Mouse (Mus musculus): Measurements from ENCODE around the gene Ctsf.
"Not testable (repeated sequence)": the region's sequence is repeated elsewhere in the genome, so short reads cannot be mapped to it uniquely, and the experiment has no call there.

Ctsf gene

DNA sequence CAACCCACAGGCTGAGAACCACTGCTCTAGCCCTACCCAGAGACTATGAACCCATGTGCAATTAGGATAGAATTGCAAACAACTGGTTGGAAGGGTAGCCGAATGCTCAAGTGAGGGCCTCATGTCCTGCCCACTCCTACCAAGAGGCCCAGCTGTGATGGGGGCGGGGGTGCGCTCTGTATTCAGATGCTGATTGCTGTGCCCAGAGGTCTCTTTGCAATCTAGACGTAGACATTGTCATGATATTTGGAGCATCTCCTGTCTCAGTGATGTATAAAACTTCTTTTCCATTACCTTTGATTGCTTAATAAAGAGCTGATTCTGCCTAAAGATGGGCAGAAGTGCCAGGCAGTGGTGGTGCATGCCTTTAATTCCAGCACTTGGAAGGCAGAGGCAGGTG lies 5.1 kb upstream of the Ctsf start:
- DNase-seq (ENCODE audit: low spot score), result no peak

DNA sequence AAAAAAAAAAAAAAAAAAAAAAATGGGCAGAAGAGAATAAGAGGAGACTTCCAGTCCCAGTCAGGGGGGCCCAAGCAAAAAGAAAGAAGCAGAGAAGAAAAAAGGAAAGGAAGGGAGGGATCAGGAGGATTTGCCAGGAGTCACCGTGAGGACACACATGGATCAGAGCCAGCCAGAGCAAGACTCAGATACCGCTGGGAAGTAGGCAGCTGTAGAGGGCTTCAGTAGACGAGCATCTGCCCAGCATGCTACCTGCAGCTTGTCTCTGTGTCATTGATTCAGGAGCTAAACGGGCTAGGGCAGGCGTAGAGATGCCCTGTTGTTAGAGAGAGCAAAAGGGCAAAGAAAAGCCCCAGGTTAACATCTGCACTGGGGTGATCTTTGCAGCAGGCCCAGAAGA lies 4.6 kb upstream of the Ctsf start:
- DNase-seq (ENCODE audit: low spot score), result no peak

DNA sequence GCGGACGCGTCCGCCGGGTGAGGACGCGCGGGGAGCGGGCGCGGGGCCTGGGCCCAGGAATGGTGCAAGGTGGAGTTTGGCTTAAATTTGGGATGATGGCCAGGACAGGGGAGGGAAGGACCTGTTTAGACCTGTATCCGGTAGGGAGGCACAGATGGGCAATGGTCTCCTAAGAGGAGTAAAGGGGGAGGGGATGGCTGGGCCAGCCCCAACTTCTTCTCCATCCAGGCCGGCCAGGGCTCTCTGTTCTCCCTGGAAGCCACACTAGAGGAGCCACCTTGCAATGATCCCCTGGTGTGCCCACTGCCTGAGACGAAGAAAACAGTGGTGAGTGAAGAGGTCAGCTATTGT lies 515 bp downstream of the Ctsf start:
- no peak for DNase-seq (ENCODE audit: low spot score)

DNA sequence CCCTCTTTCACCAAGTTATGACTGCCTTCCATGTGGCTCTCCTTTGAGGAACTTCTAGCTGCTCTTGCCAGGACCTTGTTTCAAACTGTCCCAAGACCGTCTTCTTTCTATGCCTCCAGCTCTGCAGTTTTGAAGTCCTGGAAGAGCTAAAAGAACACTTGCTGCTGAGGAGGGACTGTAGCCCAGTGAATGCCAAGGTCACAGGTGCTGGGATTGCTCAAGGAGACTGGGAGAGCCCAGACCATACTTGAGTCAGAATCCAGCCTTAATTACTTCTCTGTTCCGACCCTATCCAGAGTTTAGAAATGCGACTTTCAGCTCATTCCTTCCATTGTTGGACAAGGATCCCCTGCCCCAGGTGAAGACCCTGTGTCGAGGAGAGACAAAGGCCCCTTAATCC lies 1.0 kb downstream of the Ctsf start:
- DNase-seq (ENCODE audit: low spot score), result no peak

DNA sequence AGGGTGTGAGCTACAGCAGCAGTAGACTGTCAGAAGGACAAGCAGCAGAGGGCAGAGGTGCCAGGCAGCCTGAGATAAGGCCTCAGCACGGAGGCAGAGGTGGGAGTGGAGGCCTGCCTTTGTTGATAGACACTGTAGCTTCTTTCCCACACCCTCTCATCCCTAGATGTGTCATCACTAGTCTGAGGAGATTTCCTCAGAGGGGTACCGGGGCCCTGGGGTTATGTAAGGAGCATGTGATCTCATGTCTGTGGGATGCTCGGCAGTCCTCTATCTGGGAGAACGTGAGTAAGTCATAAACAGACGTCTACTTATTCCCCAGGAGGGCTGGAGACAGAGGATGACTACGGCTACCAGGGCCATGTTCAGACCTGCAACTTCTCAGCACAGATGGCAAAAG lies 4.2 kb downstream of the Ctsf start:
- DNase-seq (ENCODE audit: low spot score), result peak; percentile 41

DNA sequence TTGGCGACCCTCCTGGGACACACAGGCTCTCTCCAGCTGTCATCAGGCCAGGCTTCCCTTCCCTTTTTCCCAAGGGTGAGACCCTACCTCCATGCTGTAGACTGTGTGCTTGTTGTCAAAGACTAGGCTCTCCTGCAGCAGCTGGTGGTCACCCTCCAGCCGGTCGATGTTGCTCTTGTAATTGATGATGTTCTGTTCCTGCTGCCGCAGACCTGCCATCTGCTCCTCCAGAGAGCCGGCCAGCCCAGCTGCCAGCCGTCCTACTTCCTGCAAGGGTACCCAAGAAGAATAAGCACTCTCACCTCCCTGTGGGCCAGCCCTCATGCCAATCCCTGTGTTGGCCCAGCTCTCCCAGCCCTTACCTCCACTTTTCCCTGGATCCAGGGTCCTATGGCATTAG lies 8.1 kb downstream of the Ctsf start:
- DNase-seq (ENCODE audit: low spot score), result no peak

DNA sequence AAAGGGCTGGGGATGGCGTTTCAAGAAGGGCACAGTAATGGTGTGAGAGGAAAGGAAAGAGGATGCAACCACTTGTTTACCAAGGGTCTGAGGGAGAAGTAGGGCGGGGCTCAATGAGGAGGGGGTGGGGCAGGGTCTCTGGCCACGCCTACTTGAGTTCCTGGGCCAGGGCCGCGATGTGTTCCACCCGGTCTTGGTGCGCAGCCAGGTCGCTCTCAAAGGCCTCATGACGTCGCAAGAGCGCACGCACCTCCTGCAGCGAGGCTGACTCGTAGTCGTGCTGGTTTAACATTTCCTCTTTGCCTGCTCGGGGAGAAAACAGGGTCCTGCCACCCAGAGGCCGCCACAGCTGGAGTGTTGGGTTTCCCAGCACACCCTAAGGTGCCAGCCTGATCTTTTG lies 10.2 kb downstream of the Ctsf start:
- DNase-seq (ENCODE audit: low spot score), result peak; percentile 48

DNA sequence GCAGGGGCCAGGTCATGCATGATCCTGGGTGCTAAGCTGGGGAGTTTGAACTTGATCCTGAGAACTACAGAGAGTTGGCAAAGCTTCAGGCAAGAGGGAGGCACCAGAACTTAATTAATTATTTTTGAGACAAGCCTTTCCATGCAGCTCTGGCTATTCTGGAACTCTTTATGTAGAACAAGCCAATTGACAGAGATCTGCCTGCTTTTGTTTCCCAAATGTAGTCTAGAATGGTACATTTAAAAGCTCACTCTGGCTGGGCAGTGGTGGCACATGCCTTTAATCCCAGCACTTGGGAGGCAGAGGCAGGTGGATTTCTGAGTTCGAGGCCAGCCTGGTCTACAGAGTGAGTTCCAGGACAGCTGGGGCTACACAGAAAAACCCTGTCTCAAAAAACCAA lies 19.7 kb downstream of the Ctsf start:
- not testable (repeated sequence) for DNase-seq (ENCODE audit: low spot score)

DNA sequence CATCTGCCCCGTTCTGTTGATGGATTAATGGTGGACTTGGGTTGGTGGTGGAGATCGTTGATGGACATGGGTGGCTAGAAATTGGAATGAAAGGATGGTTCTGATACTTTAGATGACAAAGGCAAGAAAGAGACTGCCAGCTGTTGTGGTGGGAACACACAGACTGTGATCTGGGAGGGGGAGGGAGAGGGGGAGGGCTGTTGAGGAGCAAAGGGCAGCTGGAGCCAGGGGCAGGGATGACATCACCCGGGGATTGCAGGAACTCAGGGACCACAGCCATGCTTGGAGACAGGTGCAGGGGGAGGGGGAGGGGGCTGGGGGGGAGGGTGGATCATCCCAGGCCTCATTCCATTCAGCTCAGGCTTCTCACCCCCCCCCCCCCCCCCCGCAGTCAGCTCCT lies 21.3 kb downstream of the Ctsf start:
- DNase-seq (ENCODE audit: low spot score), result no peak

DNA sequence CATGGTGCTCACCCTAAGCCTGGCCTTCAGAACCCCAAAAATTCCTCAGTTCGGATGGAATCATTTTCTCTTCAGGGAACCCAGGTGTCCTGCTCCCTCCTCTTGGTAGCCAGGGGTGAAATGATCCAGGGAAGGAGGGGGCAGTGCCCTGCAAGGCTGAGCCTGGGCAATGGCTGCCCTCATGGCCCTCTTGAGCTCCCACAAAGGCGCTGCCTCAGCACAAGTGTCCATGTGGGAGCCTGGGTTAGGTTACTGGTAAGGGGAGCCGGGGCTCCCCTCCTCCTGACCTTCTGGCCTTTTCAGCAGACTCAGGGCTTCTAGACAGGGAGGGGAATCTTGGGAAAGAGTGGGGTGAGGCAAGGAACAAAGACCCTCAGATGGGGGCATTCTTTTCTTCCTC lies 21.8 kb downstream of the Ctsf start:
- no peak for DNase-seq (ENCODE audit: low spot score)

DNA sequence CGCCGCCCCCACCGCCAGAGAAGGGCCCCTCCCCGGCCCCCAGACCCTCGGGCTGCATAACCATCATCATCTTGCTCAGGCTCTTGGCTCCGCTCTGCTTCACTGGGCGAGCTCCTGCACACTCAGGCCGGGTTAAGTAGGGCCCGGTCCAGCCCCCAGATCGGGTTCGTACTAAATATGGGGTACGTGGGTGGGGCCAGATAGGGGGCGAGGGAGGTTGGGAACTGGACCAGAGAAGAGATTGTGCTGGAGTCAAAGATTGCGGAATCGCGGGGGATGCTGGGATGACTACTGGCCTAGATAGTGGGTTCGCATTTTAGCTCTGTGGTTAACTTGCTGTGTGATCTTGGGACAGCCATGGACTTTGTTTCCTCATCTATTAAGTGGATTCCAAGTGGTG lies 22.9 kb downstream of the Ctsf start, which contains the start of gene Actn3:
Gene Actn3 (minus strand): TSS at position 125 of the 400 bp plus-strand sequence.
- peak; percentile 75 for DNase-seq (ENCODE audit: low spot score)

DNA sequence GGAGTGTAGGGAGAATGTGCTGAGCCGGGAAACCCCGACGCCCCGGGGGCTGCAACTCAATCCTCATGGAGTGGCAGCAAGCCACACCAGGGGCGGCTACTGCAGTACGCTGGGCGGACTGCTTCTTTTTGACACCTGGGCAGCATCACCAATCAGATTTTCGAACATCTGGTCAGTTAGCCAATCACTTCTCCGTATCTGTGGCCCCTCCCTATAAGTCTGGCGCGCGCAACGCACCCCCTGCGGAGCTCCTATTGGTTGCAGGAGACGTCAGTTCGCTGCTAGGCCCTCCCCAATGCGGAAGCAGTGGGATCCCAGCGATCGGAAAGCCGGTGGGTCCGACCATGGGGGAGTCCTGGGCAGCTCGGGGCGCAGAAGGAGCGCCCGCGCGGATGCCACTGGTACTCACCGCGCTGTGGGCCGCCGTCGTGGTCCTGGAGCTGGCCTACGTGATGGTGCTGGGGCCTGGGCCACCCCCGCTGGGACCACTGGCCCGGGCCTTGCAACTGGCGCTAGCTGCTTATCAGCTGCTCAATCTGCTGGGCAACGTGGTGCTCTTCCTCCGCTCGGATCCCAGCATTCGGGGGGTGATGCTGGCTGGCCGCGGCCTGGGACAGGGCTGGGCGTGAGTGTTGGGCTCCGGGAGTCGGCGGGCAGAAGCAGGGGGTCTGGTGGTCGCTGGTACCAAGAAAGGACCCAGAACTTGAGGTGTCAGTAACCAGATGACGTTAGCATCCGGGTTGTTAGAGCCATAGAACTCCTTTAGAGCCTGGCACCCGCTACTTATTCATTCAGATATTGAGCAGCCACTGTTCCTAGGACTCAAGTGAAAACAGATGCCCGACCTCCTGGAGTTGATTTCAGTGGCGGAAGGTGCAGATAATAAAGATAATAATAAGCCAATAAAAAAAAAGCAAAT lies 23.7 kb downstream of the Ctsf start, which contains the start of gene Zdhhc24:
Gene Zdhhc24 (plus strand): TSS at position 264 of the 919 bp plus-strand sequence.
- DNase-seq (ENCODE audit: low spot score), result peak; percentile 95

DNA sequence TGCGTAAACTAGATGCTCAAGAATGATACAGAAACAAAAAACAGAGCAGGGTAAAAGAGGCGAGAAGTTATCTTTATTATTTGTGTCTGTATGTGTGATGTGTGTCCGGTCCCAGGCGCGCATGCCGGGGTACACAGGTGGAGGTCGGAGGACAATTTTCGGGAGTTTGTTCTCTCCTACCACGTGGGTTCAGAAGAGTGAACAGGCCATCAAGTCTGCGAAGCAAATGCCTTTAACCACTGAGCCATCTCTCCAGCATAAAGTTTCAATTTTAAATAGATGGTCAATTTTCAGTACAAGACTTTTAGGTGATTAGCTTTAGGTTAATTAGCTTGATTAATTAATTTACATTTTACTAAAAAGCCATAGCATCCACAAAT lies 24.4 kb downstream of the Ctsf start:
- DNase-seq (ENCODE audit: low spot score), result no peak

DNA sequence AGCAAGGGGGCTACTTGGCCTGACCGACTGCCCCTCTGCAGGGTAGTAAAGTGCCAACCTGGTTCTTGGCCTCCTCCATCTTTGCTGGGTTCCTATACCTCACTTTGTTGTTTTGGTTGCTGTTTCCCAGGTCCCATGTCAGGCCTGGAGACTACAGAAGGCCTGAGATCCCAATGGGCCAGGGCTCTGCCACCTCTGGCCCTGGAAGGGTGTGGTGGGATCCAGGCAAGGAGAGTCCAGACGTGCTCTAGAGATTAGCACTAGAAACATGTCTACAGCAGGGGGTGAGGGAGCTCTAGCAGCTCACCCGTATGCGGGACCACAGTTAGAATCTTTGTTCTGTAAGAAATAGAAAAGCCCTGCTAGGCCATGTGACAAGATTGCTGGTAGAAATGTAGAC lies 29.0 kb downstream of the Ctsf start:
- DNase-seq (ENCODE audit: low spot score), result no peak

DNA sequence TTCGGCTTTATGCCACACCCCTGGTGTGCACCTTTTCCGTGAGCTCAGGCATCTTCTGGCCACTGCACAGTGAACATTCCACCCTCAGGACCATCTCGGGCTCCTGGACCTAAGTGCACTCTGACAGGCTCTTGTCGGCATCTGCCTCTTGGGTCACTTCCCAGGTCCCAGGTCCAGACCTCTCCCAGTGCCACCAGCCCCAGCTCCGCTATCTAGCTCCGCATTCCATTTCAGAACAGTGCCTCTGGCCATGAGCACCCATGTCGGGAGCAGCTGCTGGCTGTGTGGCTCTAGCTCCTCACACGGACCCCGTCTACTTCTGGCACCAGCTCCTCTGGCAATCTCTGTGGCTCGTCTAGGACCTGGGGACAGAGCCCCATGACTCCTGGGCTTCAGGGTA lies 34.9 kb downstream of the Ctsf start:
- no peak for DNase-seq (ENCODE audit: low spot score)

DNA sequence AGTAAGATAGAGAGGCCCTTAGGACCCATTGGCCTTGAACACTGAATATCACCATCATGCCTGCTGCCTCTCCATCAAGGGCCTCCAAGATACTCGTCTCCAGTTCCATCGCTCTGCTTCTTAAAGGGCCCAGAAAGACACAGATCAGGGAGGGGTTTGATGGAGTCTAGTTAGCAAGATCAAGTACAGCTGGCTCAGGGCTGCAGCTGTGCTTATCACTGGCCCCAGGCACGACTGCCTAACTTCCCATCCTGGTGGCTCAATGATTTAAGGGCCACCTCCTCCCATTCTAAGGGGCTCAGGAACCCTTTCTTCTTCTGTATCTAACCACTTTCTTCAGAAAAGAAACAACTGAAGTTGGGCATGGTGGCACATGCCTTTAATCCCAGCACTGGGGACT lies 36.9 kb downstream of the Ctsf start:
- no peak for DNase-seq (ENCODE audit: low spot score)

DNA sequence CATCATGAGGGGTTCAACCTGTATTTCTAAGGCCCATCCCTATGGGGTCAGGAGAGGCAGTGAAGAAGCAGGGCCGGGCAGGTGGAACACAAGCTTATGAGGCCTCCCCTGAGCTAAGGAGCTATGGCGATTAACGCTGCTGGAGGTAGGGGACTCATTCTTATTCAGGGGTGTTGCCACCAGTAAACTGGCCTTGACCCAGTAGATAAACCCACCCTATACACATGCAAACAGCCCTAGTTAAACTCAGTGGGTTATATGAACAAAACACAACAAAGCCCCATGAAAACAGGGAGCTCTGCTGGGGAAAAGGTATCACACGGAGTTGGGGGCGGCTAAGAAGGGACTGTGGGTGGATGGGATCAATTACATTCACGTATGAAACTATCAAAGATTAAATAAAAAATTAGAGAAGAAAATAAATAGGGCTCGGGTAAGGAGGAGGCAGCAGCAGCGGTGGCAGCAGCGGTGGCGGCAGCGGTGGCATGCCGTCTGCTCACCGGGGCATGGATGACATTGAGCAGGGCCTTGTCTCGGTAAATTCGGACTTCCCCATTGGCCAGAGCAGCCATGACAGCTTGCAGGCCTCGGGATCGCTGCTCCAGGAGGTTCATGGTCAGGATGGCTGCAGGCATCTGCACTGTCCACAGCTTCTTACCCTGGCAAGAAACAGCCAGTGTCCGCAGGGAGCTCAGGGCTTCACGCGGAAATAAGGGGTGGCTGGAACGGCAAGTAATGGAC lies 42.0 kb downstream of the Ctsf start:
- no peak for DNase-seq (ENCODE audit: low spot score)

DNA sequence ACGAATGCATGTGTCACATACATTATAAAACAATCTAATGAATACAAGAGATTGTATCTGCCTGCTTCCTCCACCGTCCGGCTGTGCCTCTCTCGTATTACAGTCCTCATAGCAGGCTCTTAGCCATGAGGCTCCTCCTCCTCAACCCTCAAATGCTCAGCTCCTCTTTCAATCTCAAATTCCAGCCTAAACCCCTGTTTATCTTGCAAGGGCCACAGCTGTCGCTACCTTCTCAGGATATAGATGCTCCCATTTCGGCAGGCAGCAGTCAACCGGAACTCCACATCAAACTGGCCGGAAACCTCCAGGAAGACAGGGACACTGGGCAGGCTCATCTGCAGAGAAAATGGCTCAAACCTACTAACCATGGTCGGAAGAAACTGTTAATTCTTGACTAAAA lies 44.0 kb downstream of the Ctsf start:
- DNase-seq (ENCODE audit: low spot score), result no peak

DNA sequence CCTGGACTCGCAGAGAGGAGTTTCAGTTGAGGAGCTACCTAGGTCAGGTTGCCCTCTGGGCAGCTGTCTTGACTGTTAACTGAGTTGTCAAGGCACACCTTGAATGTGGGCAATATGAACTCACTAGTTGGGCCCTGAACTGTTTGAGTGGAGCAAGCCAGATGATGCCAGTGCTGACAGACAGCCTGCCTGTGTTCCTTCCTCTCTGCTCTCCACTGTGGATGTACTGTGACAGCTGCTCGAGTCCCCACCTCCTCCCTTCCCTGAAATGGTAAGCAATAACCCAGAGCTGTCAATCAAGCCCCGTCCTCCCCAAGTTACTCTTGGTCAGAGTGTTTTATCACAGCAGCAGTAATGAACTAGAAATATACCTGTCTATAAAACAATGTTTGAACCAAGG lies 45.0 kb downstream of the Ctsf start:
- DNase-seq (ENCODE audit: low spot score), result no peak

DNA sequence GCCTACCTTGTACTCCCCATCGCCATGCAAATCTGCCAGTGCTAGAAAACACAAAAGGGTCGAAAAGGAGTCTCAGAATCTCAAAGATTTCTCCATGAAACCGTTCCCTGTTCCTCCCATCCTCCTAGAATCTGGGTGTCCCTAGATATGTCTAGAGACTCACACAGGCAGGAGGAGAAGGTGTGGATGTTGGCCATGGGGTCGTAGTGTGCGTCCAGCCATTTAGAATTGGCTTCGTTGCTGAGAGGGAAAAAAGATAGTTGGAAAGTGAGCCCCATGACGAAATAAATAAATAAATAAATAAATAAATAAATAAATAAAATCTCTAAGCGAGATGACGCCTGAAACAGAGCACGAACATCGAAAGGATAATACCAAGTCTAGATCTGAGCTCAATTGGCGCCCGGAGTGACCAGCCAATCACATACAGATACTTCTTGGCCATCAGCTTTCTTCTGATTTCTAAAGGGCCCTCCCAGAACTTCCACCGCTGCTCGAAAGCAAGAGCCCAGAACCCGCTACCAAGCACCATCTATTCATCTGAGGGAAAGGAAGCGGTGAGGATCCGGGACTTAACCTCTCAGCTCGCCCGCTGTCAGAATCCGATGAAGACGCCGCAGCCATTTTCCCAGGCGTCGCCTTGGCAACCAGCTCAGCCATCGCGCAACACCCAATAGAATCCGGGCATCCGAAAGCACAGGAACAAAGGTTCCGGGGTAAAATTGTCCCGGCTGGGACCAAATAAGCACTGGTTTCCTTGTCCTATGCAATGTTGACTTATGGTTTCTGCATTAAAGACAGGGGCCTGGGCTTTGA lies 51.3 kb downstream of the Ctsf start, which contains the start of gene Bbs1:
Gene Bbs1 (minus strand): TSS at position 650 of the 816 bp plus-strand sequence.
- peak; percentile 83 for DNase-seq (ENCODE audit: low spot score)

DNA sequence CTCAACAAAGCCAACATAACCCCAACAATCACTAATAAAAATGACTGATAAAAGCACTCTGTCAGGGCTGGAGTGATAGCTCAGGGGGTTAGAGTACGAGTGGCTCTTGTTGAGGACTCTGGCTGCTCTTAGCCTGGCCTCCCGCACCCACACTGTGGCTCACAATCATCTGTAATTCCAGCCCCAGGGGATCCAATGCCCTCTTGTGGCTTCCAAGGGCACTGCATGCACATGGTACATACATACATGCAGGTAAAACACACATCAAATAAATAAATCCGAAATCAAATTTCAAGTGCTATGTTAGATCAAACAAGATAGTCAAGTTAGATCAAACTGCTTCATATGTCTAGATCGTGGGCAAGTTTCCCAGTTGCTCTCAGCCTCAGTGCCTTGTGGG lies 53.2 kb downstream of the Ctsf start:
- no peak for DNase-seq (ENCODE audit: low spot score)

DNA sequence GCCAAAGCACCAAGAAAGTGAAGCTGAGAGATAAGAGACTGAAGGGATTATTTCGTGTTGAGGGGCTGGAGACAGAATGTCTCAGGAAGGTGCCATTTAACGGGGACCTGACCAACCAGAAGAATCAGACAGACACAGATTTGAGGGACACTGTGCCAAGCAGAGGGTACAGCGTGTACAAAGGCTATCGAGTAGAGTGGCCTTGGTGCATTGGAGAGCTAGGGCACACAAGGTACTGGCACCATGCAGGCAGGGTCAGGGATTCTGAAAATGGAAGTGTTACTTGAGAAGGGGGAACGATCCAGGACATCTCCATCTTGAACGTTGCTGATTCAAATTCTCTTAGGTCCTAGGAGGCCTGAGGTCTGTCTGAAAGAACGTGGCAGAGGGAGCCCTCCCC lies 54.4 kb downstream of the Ctsf start:
- no peak for DNase-seq (ENCODE audit: low spot score)

Data from testis, postnatal 14 days (tissue).